ENCODE assay signal across 9 mouse cellular contexts in genomic region chr11:100362209-100362978, GRCm38 (mm10). TPM values are rescaled to one million over a fixed set of nuclear protein-coding genes. Genes with fewer than 3 reads are reported as not detected.
DNase-seq lines count a peak whose midpoint lies in the region; ATAC-seq lines count a peak whose summit lies in the region.
"Had no signal": no experiment of that assay in that cellular context is flagged by ENCODE, and none has a peak within 500 bp of the region (broad histone marks: within the 10 kb centered on the region; RNA-seq: fewer than 3 reads in every experiment).

No protein-coding gene starts in this region.

- ATAC-seq in cerebellum, adult (ENCODE audit: insufficient number of reproducible peaks, low FRiP score, low TSS enrichment) = peak; percentile 56; the same call in 1 of the 2 replicates
- ATAC-seq in forebrain, embryonic 12.5 days (ENCODE audit: low FRiP score) = peak; percentile 59; the same call in 1 of the 2 replicates
- ATAC-seq in hematopoietic stem cell, adult 5-6 weeks (replicated peaks in 1 of 2; ENCODE audit: insufficient read depth in 1 of 2, low FRiP score in 2 of 2, low TSS enrichment in 1 of 2, low read depth in 1 of 2, poor library complexity in 2 of 2, severe bottlenecking in 2 of 2) = peak; percentile 58 to 74; a peak in 3 of 4 replicates

- H3K4me1 ChIP-seq in forebrain, embryonic 12.5 days = 0 out of 2 replicates have a peak, but pooled peaks cover 4% of the 10 kb centered on the region

- H3K9ac ChIP-seq in forebrain, embryonic 12.5 days = no peak overlapping the region; the same call in 1 of the 2 replicates
- H3K9ac ChIP-seq: liver, embryonic 15.5 days had no signal

- peak; percentile 86 for DNase-seq in NIH3T3 (ENCODE audit: low read depth)
- DNase-seq in layer of hippocampus, adult 18-20 months (ENCODE audit: low spot score in 2 of 2) = peak; percentile 58 to 85
- DNase-seq in lung, postnatal 10 days = peak; percentile 84
- DNase-seq in retina, postnatal 1 day = peak; percentile 78
- peak; percentile 73 for DNase-seq in urinary bladder, postnatal 25 days (ENCODE audit: low spot score)

- no peak overlapping the region for H3K27ac ChIP-seq in forebrain, embryonic 12.5 days
- H3K27ac ChIP-seq: liver, embryonic 15.5 days had no signal

- no peak overlapping the region for H3K4me2 ChIP-seq in forebrain, embryonic 12.5 days
- H3K4me2 ChIP-seq: liver, embryonic 15.5 days had no signal

- WGBS in forebrain, embryonic 12.5 days = 15% methylated on average over 8 of the region's 8 CpGs

- no peak overlapping the region for H3K4me3 ChIP-seq in forebrain, embryonic 12.5 days (replicated peaks)
- H3K4me3 ChIP-seq: liver, embryonic 15.5 days had no signal

- H3K27me3 ChIP-seq in forebrain, embryonic 12.5 days = peaks cover 34% of the 10 kb centered on the region

- H3K36me3 ChIP-seq in forebrain, embryonic 12.5 days (replicated peaks) = no peaks in the 10 kb centered on the region
- H3K36me3 ChIP-seq: liver, embryonic 15.5 days had no signal

- no peaks in the 10 kb centered on the region for H3K9me3 ChIP-seq in forebrain, embryonic 12.5 days
- H3K9me3 ChIP-seq: liver, embryonic 15.5 days had no signal

RNA-seq across cellular contexts. Expression of gene Hap1, which starts 6.5 kb away (rescaled TPM):
- 96.3 and 116 TPM in 2 replicates for polyA plus RNA-seq in forebrain, embryonic 12.5 days (2016; fragmentation: Nextera tagmentation; extraction: Ambion mirVana)
- 0.88 TPM in 1 of 2 replicates, not detected in the other for total RNA-seq in hematopoietic stem cell, adult 5-6 weeks (2017)
- 100 to 1,000 TPM; 186 to 208 TPM for total RNA-seq in layer of hippocampus, adult 18-20 months (2021)

RNA-seq across cellular contexts. Expression of gene Gast, which starts 28.2 kb away (rescaled TPM):
- polyA plus RNA-seq in forebrain, embryonic 12.5 days (2016; fragmentation: Nextera tagmentation; extraction: Ambion mirVana) = 1.1 TPM in 1 of 2 replicates, not detected in the other
- not detected in 2 replicates for total RNA-seq in hematopoietic stem cell, adult 5-6 weeks (2017)
- not detected for total RNA-seq in layer of hippocampus, adult 18-20 months (2021)
- polyA plus RNA-seq: liver, embryonic 15.5 days had no signal

RNA-seq across cellular contexts. Expression of gene Jup, which starts 35.2 kb away (rescaled TPM):
- 37.6 and 40.5 TPM in 2 replicates for polyA plus RNA-seq in forebrain, embryonic 12.5 days (2016; fragmentation: Nextera tagmentation; extraction: Ambion mirVana)
- total RNA-seq in hematopoietic stem cell, adult 5-6 weeks (2017) = 2.1 and 9.9 TPM in 2 replicates
- total RNA-seq in layer of hippocampus, adult 18-20 months (2021) = 10 to 100 TPM; 31.0 to 35.6 TPM

RNA-seq across cellular contexts. Expression of gene Eif1, which starts 42.7 kb away (rescaled TPM):
- 1,544 and 1,585 TPM in 2 replicates for polyA plus RNA-seq in forebrain, embryonic 12.5 days (2016; fragmentation: Nextera tagmentation; extraction: Ambion mirVana)
- total RNA-seq in hematopoietic stem cell, adult 5-6 weeks (2017) = 225 and 235 TPM in 2 replicates
- total RNA-seq in layer of hippocampus, adult 18-20 months (2021) = 100 to 1,000 TPM; 739 to 776 TPM

RNA-seq across cellular contexts. Expression of gene P3h4, which starts 52.2 kb away (rescaled TPM):
- polyA plus RNA-seq in forebrain, embryonic 12.5 days (2016; fragmentation: Nextera tagmentation; extraction: Ambion mirVana) = 15.9 and 18.9 TPM in 2 replicates
- 0.65 and 2.7 TPM in 2 replicates for total RNA-seq in hematopoietic stem cell, adult 5-6 weeks (2017)
- 10 to 100 TPM in 1 of 2 experiments, 1 to 10 TPM in 1; 9.8 to 11.2 TPM for total RNA-seq in layer of hippocampus, adult 18-20 months (2021)

Comparison
In these comparisons a context has a peak if more than half of its experiments do, and no peak if none do; other contexts are left out.
1. RNA of gene Hap1, which starts 6.5 kb away (total RNA-seq): 186 to 208 TPM in layer of hippocampus, adult 18-20 months; 0.88 TPM in hematopoietic stem cell, adult 5-6 weeks; every median in the first group is over 10 times any median in the second.
2. Peak in every context shown above with its lines, with median percentiles within 50 percentile points of each other: DNase-seq and ATAC-seq.